Mouse (Mus musculus) hindbrain, embryonic 16.5 days (tissue): Measurements from ENCODE around the gene Glipr1. TPM values are rescaled to one million over a fixed set of nuclear protein-coding genes. Genes with fewer than 3 reads are reported as not detected.

Source experiments
- ATAC-seq: fragments of 200-750 bp; cut with Nextera tagmentation; 2 replicates; pipeline ENCODE4 v1.8.0; 2017; ENCODE audit warnings: moderate TSS enrichment, moderate library complexity
- H3K27ac ChIP-seq: fragments of 300-500 bp; sonication (generic); 2 replicates; pipeline ENCODE4 v1.5.1; 2014; ENCODE audit warnings: low read depth, mild to moderate bottlenecking, control low read depth, low read length, moderate library complexity
- H3K27me3 ChIP-seq: fragments of 300-500 bp; sonication (generic); replicated peaks from 2 replicates; pipeline ENCODE4 v1.6.1; 2014; ENCODE audit warnings: low read length; ENCODE audit not compliant: control insufficient read depth, insufficient read depth
- H3K36me3 ChIP-seq: fragments of 300-500 bp; sonication (generic); 2 replicates; pipeline ENCODE4 v1.6.1; 2014; ENCODE audit warnings: mild to moderate bottlenecking, low read length, moderate library complexity, mixed read lengths; ENCODE audit not compliant: control insufficient read depth, insufficient read depth
- H3K4me1 ChIP-seq: fragments of 300-500 bp; sonication (generic); 2 replicates; pipeline ENCODE4 v1.6.1; 2014; ENCODE audit warnings: low read depth, low read length; ENCODE audit not compliant: control insufficient read depth, insufficient read depth
- H3K4me2 ChIP-seq: fragments of 300-500 bp; sonication (generic); 2 replicates; pipeline ENCODE4 v1.6.1; 2014; ENCODE audit warnings: mild to moderate bottlenecking, low read length, control low read depth, moderate library complexity
- H3K4me3 ChIP-seq: fragments of 300-500 bp; sonication (generic); 2 replicates; pipeline ENCODE4 v1.5.1; 2014; ENCODE audit warnings: mild to moderate bottlenecking, low read length, control low read depth, moderate library complexity
- H3K9ac ChIP-seq: fragments of 300-500 bp; sonication (generic); 2 replicates; pipeline ENCODE4 v1.6.1; 2014; ENCODE audit warnings: low read depth, mild to moderate bottlenecking, control low read depth, low read length, moderate library complexity
- H3K9me3 ChIP-seq: fragments of 300-500 bp; sonication (generic); 2 replicates; pipeline ENCODE4 v1.6.1; 2014; ENCODE audit warnings: mild to moderate bottlenecking, low read length, moderate library complexity; ENCODE audit not compliant: control insufficient read depth
- WGBS: fragments of 180-500 bp; shearing (Covaris S2); extraction: QIAGEN DNeasy Blood & Tissue Kit; methylation state at CpG from one replicate; pipeline ENCODE4 v1.1.7; 2014; 5-methylcytosine and 5-hydroxymethylcytosine counted together
- polyA plus RNA-seq: library from polyadenylated mRNA; unstranded; fragments of >200 nt; fragmentation: Nextera tagmentation; extraction: Ambion mirVana; gene quantifications from 2 replicates; pipeline ENCODE4 v1.2.1, GENCODE M21; 2015

Gene Glipr1
- polyA plus RNA-seq, 1 experiment from 2014 or later: 1.5 TPM

DNA sequence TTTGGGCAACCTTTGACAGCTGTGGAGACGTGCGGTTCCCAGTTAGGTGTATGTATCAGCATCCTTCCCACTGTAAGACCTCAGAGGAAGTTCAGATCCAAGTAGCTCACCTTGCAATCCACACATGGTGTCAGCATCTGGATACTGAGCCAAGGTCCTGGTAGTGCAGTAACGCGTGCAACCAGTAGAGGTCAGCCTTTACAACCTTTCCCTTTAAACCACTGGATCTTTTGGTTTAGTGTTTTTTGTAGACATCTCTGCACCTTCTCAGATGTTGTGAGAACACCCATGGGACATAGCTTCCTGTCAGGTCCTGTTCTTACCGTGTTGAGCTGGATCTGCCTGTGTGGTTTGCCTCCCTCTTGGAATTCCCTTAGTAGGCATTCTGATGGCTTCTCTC lies 24.8 kb downstream of the Glipr1 start:
- Histone ChIP-seq H3K9ac (no peak overlapping the region), H3K27ac (no peak overlapping the region), H3K27me3 (no peaks in the 10 kb centered on the region), H3K9me3 (no peaks in the 10 kb centered on the region), H3K36me3 (peaks cover 24% of the 10 kb centered on the region), H3K4me3 (no peak overlapping the region), H3K4me1 (peaks cover 5% of the 10 kb centered on the region), H3K4me2 (no peak overlapping the region)
- peak; percentile 28; the same call in 1 of the 2 replicates for ATAC-seq
- 41% methylated on average over 5 of the region's 5 CpGs for WGBS

- Histone ChIP-seq H3K9ac (peak within 1 kb of the TSS; percentile 79), H3K9me3 (0 out of 2 replicates have a peak, but pooled peaks cover 2% of the 10 kb centered on the region), H3K4me1 (peaks cover 5% of the 10 kb centered on the region), H3K36me3 (peaks cover 5% of the 10 kb centered on the region), H3K27ac (peak within 1 kb of the TSS; percentile 71), H3K4me2 (peak within 1 kb of the TSS; percentile 79), H3K4me3 (peak within 1 kb of the TSS; percentile 77), H3K27me3 (no peaks in the 10 kb centered on the region)
- ATAC-seq: peak; percentile 98
- WGBS: under 1% methylated on average over 51 of the region's 51 CpGs
Measured at GRCm38 (mm10) chr10:111972542-111973361, 29.7 kb downstream of the Glipr1 start, which contains the start of gene Krr1. Gene Krr1 (plus strand): TSS chr10:111972664.

DNA sequence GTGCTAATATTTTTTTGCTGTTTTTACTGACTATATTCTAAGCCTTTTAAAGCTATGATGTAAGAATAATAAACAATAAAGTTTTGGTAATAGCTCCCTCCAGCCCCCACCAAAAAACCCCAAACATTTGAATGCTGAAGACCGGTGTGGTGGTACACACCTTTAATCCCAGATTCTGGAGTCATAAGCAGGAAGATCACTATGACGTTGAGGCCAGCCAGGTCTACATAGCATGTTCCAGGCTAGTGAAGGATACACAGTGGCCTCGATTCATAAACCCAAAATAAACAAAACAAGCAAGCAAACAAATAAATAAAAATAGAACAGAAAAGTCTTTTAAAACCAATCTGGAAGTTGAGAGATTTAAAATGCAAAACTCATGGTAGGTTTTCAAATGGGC lies 30.5 kb downstream of the Glipr1 start:
- ATAC-seq: no peak
- 92% methylated on average over 3 of the region's 3 CpGs for WGBS

DNA sequence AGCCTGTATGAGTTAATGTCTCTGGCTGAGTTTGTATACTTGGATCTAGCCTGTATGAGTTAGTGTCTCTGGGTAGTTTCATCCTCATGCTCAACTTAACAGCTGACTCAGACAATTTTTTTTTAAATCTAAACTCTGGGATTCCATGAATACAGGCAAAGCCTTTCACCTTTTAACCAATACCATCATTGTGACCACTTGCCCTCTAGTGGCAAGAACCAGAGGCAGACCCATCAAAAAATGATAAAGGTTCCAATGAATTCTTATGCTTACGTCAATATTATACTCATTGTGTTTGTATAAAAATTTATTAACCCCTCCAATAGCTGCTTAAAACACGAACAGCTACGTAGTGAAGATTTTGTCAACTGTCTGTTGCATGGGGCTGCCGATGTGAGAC lies 36.0 kb downstream of the Glipr1 start:
- no peak overlapping the region for H3K4me2 ChIP-seq
- no peak overlapping the region for H3K9ac ChIP-seq
- 59% methylated on average over 4 of the region's 4 CpGs for WGBS
- no peak overlapping the region for H3K27ac ChIP-seq
- H3K4me1 ChIP-seq: no peaks in the 10 kb centered on the region
- no peak overlapping the region for H3K4me3 ChIP-seq
- no peak for ATAC-seq
- H3K9me3 ChIP-seq: 0 out of 2 replicates have a peak, but pooled peaks cover 2% of the 10 kb centered on the region
- H3K36me3 ChIP-seq: no peaks in the 10 kb centered on the region
- no peaks in the 10 kb centered on the region for H3K27me3 ChIP-seq

More for the DNA sequence above, 30.5 kb downstream of the Glipr1 start:
- no peak overlapping the region for H3K27ac ChIP-seq
- no peaks in the 10 kb centered on the region for H3K27me3 ChIP-seq
- no peak overlapping the region for H3K4me3 ChIP-seq
- peaks cover 5% of the 10 kb centered on the region for H3K4me1 ChIP-seq
- H3K4me2 ChIP-seq: peak overlapping the region; percentile 39
- no peaks in the 10 kb centered on the region; the same call in 1 of the 2 replicates for H3K36me3 ChIP-seq
- H3K9me3 ChIP-seq: 0 out of 2 replicates have a peak, but pooled peaks cover 2% of the 10 kb centered on the region
- no peak overlapping the region for H3K9ac ChIP-seq

DNA sequence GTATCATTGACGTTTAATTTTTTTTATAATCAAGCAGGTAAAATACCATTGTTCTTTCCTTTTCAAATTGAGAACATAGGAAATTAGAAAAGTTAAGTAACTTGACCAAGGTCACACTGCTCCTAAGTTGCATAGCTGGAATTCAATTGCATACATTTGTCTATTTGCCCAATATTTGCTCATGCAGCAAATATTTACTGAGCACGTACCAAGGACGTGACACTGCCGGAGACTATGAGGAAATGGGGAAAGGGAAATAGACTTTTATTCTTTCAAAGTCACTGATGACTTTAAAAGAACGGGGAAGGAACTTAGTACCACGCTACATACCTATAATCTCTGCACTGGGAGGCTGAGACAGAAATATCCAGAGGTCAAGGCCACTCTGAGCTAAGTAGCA lies 42.0 kb downstream of the Glipr1 start:
- Histone ChIP-seq H3K4me1 (no peaks in the 10 kb centered on the region; the same call in 1 of the 2 replicates), H3K9me3 (no peaks in the 10 kb centered on the region), H3K27ac (no peak overlapping the region), H3K27me3 (no peaks in the 10 kb centered on the region), H3K4me2 (no peak overlapping the region), H3K9ac (no peak overlapping the region), H3K36me3 (no peaks in the 10 kb centered on the region), H3K4me3 (no peak overlapping the region)
- no peak for ATAC-seq
- 91% methylated on average over 6 of the region's 6 CpGs for WGBS

DNA sequence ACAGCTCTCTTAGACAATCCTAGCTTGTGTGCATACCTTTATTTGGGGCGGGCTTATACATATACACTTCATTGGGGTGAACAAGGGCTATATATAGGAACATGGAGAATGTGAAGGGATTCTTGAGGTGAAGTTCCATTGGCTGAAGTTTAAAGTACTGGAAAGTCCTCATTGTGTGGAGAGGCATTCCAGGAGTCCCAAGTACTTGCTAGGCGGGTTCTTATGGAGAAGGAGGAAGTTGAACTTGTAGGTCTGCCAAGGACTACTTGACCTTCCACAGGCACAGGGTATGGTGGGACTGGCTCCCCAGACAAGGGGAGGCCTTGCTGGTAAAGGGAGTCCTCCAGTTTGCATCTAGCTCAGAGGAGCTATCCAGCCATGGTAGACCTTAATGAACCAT lies 43.1 kb downstream of the Glipr1 start:
- no peak overlapping the region for H3K27ac ChIP-seq
- H3K4me1 ChIP-seq: no peaks in the 10 kb centered on the region; the same call in 1 of the 2 replicates
- ATAC-seq: no peak
- H3K4me2 ChIP-seq: no peak overlapping the region
- no peak overlapping the region for H3K4me3 ChIP-seq
- no peaks in the 10 kb centered on the region for H3K36me3 ChIP-seq
- no peaks in the 10 kb centered on the region for H3K27me3 ChIP-seq
- no peaks in the 10 kb centered on the region for H3K9me3 ChIP-seq
- no peak overlapping the region for H3K9ac ChIP-seq
- whole genome bisulfite sequencing: 87% methylated on average over 2 of the region's 2 CpGs

- Histone ChIP-seq H3K36me3 (no peaks in the 10 kb centered on the region), H3K4me2 (no peak overlapping the region), H3K27me3 (no peaks in the 10 kb centered on the region), H3K9ac (no peak overlapping the region), H3K4me1 (no peaks in the 10 kb centered on the region; the same call in 1 of the 2 replicates), H3K4me3 (no peak overlapping the region), H3K9me3 (no peaks in the 10 kb centered on the region), H3K27ac (no peak overlapping the region)
- ATAC-seq: peak; percentile 20; the same call in 1 of the 2 replicates
- 38% methylated on average over 4 of the region's 4 CpGs for WGBS
Measured at GRCm38 (mm10) chr10:111958046-111958421, 44.4 kb downstream of the Glipr1 start.

GRCm38 (mm10) chr10:111957271-111958045 lies 45.0 kb downstream of the Glipr1 start:
- H3K9ac ChIP-seq: no peak overlapping the region
- H3K4me2 ChIP-seq: no peak overlapping the region
- 62% methylated on average over 10 of the region's 10 CpGs for WGBS
- H3K27me3 ChIP-seq: no peaks in the 10 kb centered on the region
- no peak overlapping the region for H3K4me3 ChIP-seq
- H3K36me3 ChIP-seq: no peaks in the 10 kb centered on the region
- H3K9me3 ChIP-seq: no peaks in the 10 kb centered on the region
- ATAC-seq: peak; percentile 87
- H3K27ac ChIP-seq: no peak overlapping the region
- no peaks in the 10 kb centered on the region; the same call in 1 of the 2 replicates for H3K4me1 ChIP-seq

DNA sequence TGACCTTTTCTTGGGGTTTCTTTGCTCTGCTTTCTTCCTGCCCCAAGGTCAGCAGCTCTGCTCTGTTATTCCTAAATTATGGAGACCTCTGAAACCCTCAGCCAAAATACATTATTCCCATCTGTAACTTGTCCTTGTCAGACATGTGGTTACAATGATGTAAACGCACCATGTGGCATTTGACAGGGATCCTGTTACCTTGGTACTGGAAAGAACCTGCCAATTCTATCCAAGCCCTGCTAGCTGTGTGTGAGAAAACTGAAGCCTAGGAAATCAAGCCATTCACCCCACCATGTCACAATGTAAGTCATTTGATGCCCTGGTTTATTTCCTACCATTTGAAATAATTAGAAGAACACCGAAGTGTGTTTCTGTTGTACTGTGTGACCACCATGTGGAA lies 46.6 kb downstream of the Glipr1 start:
- Histone ChIP-seq H3K36me3 (no peaks in the 10 kb centered on the region), H3K9me3 (no peaks in the 10 kb centered on the region), H3K4me2 (no peak overlapping the region), H3K27ac (no peak overlapping the region), H3K27me3 (no peaks in the 10 kb centered on the region), H3K4me1 (no peaks in the 10 kb centered on the region; the same call in 1 of the 2 replicates), H3K4me3 (no peak overlapping the region), H3K9ac (no peak overlapping the region)
- 87% methylated on average over 2 of the region's 2 CpGs for WGBS
- no peak for ATAC-seq
